Mouse (Mus musculus): ENCODE measurements around the gene Ndufa11.

Gene Ndufa11

GRCm38 (mm10) chr17:56717363-56718058 is at the start of gene Ndufa11, which contains the start of gene Vmac:
Gene Ndufa11 (plus strand): TSS chr17:56717767.
Gene Vmac (minus strand): TSS chr17:56718022.
- peak; percentile 88 for DNase-seq (ENCODE audit: low spot score)

- DNase-seq (ENCODE audit: low spot score), result peak; percentile 49
These were observed 49.0 kb upstream of the Ndufa11 start for GRCm38 (mm10) chr17:56668384-56669144.

GRCm38 (mm10) chr17:56669766-56670165 is 47.8 kb upstream of the Ndufa11 start:
- DNase-seq (ENCODE audit: low spot score), result no peak

DNA sequence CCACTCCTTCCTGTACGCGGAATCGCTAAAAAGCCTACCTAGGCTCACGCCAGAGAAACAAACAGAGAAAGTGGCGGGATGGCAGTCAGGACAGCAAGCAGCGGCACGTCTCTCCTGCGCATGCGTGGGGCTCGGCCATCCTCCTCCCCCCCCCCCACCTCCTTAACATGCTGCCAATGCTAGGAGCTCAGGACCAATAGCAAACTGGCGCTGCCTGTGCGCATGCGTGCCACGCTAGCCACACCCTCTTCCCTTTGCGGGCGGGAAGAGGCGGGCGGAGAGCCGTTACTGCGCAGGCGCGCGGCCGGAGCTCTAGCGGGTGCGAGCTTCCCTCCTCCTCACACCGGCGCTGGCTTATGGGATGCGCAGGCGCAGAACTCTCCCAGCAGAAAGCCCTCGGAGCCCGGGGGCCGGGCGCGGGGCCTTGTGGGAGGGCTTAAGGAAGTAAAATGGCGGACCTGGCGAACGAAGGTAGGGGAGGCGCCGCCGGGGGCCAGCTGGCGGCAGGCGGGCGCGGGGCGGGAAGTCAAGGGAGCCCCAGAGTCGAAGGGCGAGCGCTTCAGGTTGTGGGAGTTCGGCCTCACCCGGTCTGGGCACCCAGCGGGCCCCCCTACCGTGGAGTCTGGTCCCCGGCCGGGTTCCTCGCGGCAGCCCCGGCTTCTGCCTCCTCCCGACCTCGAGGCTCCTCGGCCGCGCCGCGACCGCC is 44.5 kb upstream of the Ndufa11 start, which contains the start of gene Ranbp3:
Gene Ranbp3, plus strand, starts transcription at position 354 of the 706 bp plus-strand sequence.
- DNase-seq (ENCODE audit: low spot score), result peak; percentile 99

- no peak for DNase-seq (ENCODE audit: low spot score)
These were observed 43.7 kb upstream of the Ndufa11 start for GRCm38 (mm10) chr17:56673647-56674416.

DNA sequence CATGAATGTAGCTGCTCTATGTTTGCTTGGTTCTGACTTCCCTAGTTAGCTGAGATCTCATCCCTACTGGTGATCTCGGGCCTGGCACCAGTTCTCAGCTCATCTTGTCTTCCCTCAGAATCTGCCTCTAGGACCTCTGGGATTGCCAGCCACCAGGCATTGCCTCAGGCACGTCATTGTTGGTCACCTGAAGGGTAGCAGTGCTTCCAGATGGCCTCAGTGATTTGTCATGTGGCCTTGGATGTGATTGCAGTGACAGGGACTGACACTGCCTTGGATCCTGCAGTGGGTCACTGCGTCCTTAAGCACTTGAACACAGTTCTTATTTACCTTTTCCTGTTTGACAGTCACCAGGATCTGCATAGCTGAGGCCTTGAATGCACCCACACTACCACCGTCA is 35.8 kb upstream of the Ndufa11 start:
- no peak for DNase-seq (ENCODE audit: low spot score)

DNA sequence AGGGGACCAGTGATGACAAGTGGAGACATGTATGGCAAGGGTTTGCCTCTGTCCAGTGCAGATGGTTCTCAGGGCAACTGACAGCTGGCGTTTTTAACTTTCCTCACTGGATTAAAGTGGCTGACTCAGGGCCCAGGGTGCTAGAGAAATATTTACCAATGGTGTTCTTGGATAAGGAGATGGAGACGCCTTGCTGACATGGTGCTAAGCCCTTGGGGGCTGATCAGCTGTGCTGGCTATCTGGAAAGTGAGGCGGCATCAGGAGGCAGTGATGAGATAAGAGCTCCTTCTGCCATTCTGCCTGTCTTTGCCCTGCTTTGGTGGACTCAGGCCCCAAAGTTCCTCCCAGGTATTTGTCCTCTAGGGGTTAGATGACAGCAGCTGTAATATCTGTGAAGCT is 34.7 kb upstream of the Ndufa11 start:
- no peak for DNase-seq (ENCODE audit: low spot score)

DNA sequence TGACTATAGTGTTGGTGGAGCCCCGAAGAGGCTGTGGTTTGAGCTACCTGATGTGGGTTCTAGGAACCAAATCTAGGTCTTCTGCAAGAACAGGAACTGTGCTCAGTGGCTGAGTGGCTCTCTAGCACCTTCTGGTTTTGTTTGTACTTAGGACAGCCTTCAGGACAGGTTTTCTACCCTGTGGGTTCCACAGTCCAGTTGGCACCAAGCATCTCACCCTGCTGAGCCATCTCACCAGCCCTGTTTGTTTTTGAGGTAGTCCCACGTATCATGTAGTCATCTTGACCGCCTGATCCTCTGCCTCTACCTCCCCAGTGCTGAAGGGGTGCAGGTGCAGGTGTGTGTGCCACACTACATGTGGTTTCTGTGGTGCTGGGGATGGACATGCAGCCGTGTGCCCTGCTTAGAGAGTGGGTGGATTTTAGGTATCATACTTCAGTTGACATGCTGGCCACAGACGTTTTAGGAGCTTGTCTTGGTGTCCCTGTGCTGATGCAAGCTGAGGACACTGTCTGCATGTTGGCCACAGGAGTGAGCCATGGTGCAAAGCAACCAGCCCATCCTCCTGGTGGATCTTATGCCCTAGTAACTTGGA is 33.9 kb upstream of the Ndufa11 start:
- no peak for DNase-seq (ENCODE audit: low spot score)

GRCm38 (mm10) chr17:56684649-56685048 is 32.9 kb upstream of the Ndufa11 start:
- no peak for DNase-seq (ENCODE audit: low spot score)

DNA sequence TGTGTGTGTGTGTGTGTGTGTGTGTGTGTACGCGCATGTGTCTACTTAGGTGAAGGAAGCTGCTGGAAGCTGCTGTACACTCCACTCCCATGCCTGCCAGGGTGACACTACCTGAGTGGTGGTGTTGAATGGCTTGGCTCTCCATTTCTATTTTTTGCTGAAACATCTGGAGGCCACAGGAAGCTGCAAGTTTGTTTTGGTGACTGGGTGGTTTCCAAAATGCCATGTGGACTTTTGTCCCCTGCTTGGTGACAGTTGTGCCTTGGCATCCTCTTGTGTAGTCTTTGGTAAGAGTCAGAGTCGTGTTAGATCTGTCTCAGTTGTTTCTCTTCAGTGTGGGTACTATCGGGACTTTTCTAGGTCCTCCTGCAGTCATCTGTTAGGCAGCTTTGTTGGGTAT is 30.8 kb upstream of the Ndufa11 start:
- no peak for DNase-seq (ENCODE audit: low spot score)

DNA sequence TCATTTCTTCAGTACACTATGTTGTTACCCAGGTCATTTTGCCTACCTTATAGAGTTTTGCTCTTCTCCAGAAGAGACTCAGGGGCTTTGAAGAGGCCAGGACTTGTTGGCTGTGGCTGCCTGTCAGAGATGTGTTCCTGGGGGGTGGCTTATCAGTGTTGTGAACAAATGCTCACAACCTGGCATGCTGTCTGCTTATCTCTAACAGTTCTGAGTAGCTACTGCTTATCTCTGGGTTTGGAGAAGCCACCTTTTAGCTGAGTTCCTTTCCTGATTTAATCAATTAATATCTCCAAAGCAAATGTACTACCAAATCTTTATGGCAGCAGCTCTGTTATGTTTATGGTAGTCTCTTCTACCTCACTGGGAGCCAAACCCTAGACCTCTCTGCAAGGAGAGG is 29.5 kb upstream of the Ndufa11 start:
- no peak for DNase-seq (ENCODE audit: low spot score)

DNA sequence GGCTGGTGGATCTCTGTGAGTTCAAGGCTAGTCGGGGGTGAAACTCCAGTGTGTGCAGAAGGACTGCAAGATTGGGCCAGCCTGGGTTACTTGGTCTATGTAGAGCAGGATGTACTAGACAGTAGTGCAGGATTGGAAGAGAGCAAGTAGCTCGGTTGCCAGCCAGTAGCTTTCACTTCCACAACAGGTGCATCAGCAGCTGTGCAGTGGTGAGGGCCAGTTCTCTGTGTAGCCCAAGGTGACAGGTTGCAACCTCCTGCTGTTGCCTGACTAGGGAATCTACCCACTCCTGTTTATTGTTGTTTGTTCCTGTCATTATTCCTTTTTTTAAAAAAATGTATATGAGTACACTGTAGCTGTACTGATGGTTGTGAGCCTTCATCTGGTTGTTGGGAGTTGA is 28.9 kb upstream of the Ndufa11 start:
- DNase-seq (ENCODE audit: low spot score), result no peak

- no peak for DNase-seq (ENCODE audit: low spot score)
These were observed 24.2 kb upstream of the Ndufa11 start for GRCm38 (mm10) chr17:56693395-56693794.

GRCm38 (mm10) chr17:56693851-56694310 is 23.7 kb upstream of the Ndufa11 start:
- DNase-seq (ENCODE audit: low spot score), result peak; percentile 63

DNA sequence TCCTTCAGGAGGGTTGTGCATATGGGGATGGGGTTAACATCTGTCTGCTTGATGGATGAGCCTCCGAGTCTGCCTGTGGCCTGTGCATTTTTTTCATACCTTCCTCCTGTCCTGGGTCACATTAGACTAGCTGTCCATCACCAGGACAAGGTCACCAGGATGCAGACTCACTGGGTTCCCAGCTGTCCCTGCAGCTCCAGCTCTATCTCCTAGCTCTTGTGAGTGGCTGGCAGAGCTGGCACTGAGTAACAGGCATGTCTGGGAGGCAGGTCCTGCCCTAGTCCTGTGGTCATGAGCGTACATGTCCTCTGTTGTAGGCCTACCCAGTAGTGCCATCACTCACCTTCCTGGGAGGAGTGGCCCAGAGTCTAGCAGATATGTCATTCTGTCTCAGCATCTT is 17.1 kb upstream of the Ndufa11 start:
- no peak for DNase-seq (ENCODE audit: low spot score)

GRCm38 (mm10) chr17:56703038-56703437 is 14.5 kb upstream of the Ndufa11 start:
- DNase-seq (ENCODE audit: low spot score), result no peak

- no peak for DNase-seq (ENCODE audit: low spot score)
These were observed 11.1 kb upstream of the Ndufa11 start for GRCm38 (mm10) chr17:56706515-56706914.

- no peak for DNase-seq (ENCODE audit: low spot score)
These were observed 8.9 kb upstream of the Ndufa11 start for GRCm38 (mm10) chr17:56708692-56709091.

DNA sequence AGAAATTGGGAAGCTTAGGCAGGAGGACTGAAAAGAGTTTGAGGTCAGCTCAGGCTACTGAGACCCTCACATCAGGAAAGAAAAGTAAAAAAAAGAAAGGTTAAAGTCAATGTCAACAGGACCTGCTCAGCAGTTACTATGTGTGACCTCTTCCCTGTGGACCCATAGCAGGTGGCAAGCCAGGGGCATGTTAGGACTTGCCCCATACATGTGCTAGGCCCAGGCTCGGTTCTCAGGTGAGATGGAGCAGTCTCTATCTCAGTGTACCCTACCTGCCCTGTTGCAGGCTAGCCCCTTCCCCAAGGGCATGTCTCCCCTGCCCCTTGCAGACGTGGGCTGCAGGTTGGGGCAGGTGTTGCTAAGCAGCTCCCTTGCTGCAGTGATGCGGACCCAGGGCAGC is 7.9 kb upstream of the Ndufa11 start:
- DNase-seq (ENCODE audit: low spot score), result no peak

DNA sequence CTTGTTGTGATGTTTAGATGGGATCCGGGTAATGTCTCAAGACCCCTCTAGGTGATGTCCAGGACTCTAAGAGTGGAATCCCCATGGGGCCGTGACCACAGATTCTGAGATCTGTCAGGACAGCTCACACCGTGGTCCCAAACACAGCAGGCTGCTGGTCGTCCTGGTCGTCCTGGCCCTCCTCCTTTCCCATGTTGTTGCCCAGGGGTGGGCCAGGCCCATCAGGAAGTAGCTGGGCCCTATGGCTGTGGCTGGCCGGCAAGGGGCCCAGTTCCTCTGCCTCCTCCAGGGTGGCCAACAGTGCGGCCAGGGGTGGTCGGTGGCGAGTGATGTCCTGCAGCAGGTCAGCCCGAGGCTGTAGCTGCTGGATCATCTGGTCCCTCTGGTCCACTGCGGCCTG is 2.2 kb upstream of the Ndufa11 start:
- DNase-seq (ENCODE audit: low spot score), result no peak

- DNase-seq (ENCODE audit: low spot score), result no peak
These were observed 1.5 kb upstream of the Ndufa11 start for GRCm38 (mm10) chr17:56715914-56716654.

Measured in left cerebral cortex, adult 11 months (tissue).